Mouse (Mus musculus) MEL (cell line): ENCODE measurements around the gene Erf. TPM values are rescaled to one million over a fixed set of nuclear protein-coding genes. Genes with fewer than 3 reads are reported as not detected.

Experiments
- DNase-seq: peaks from one replicate; pipeline ENCODE4 v3.0.0; 2011; ENCODE audit warnings: low read depth, low spot score
- H3K27ac ChIP-seq: 2 replicates; pipeline ENCODE4 v1.5.1; 2012; ENCODE audit warnings: low read depth, mild to moderate bottlenecking, control low read depth, low read length, moderate library complexity; ENCODE audit not compliant: control insufficient read depth
- H3K27me3 ChIP-seq, 2 experiments: fragments of 150-350 bp in 1 of 2; sonication (generic) in 1 of 2; 2 replicates each; pipeline ENCODE4 v1.6.1; 2012; ENCODE audit warnings: low read length in 2 of 2, mild to moderate bottlenecking in 2 of 2, improper control_type of control experiment in 1 of 2, moderate library complexity in 1 of 2; ENCODE audit not compliant: insufficient read depth in 2 of 2, control insufficient read depth in 1 of 2
- H3K36me3 ChIP-seq, 2 experiments: 2 replicates each; pipeline ENCODE4 v1.6.1; 2012 to 2014; ENCODE audit warnings: low read length in 2 of 2, improper control_type of control experiment in 1 of 2, inconsistent platforms in 1 of 2, mild to moderate bottlenecking in 1 of 2; ENCODE audit not compliant: insufficient read depth in 2 of 2, control insufficient read depth in 1 of 2
- H3K4me1 ChIP-seq, 2 experiments: fragments of 150-350 bp in 1 of 2; sonication (generic) in 1 of 2; 2 replicates each; pipeline ENCODE4 v1.6.1; 2012; ENCODE audit warnings: low read length in 2 of 2, improper control_type of control experiment in 1 of 2, mild to moderate bottlenecking in 1 of 2; ENCODE audit not compliant: insufficient read depth in 2 of 2, control insufficient read depth in 1 of 2
- H3K4me3 ChIP-seq, 2 experiments: fragments of 150-350 bp in 1 of 2; sonication (generic) in 1 of 2; 2 replicates each; pipeline ENCODE4 v1.5.1; 2012; ENCODE audit warnings: low read depth in 2 of 2, low read length in 2 of 2, mild to moderate bottlenecking in 2 of 2, moderate library complexity in 2 of 2, control low read depth in 1 of 2, improper control_type of control experiment in 1 of 2; ENCODE audit not compliant: control insufficient read depth in 1 of 2, insufficient read depth in 1 of 2
- H3K79me2 ChIP-seq: 2 replicates; pipeline ENCODE4 v1.6.1; 2012; ENCODE audit warnings: mild to moderate bottlenecking, low read length, moderate library complexity; ENCODE audit not compliant: control insufficient read depth, poor library complexity, insufficient read depth
- H3K9ac ChIP-seq: 2 replicates; pipeline ENCODE4 v1.6.1; 2012; ENCODE audit warnings: low read depth, mild to moderate bottlenecking, control low read depth, low read length, moderate library complexity; ENCODE audit not compliant: control insufficient read depth, poor library complexity, severe bottlenecking
- H3K9me3 ChIP-seq: fragments of 150-350 bp; sonication (generic); replicated peaks from 2 replicates; pipeline ENCODE4 v1.6.1; 2012; ENCODE audit warnings: mild to moderate bottlenecking, low read length, improper control_type of control experiment, moderate library complexity; ENCODE audit not compliant: insufficient read depth
- BHLHE40 ChIP-seq: IDR thresholded peaks from 2 replicates; pipeline ENCODE4 v1.6.1; 2012; ENCODE audit warnings: low read depth, mild to moderate bottlenecking, inconsistent platforms, low read length, improper control_type of control experiment, borderline replicate concordance
- CHD1 ChIP-seq: IDR thresholded peaks from 2 replicates; pipeline ENCODE4 v1.6.1; 2012; ENCODE audit warnings: low read depth, mild to moderate bottlenecking, inconsistent platforms, low read length, improper control_type of control experiment
- CHD2 ChIP-seq: IDR thresholded peaks from 2 replicates; pipeline ENCODE4 v1.6.1; 2011; ENCODE audit warnings: low read length, improper control_type of control experiment
- CTCF ChIP-seq, 3 experiments: IDR thresholded peaks in 2 of 3; conservative IDR thresholded peaks in 1 of 3; 2 replicates each; pipeline ENCODE4 v1.5.1; 2011 to 2012; ENCODE audit warnings: low read length in 3 of 3, low read depth in 2 of 3, mild to moderate bottlenecking in 2 of 3, improper control_type of control experiment in 1 of 3, inconsistent platforms in 1 of 3, mixed read lengths in 1 of 3, moderate library complexity in 1 of 3; ENCODE audit not compliant: control insufficient read depth in 1 of 3, insufficient read depth in 1 of 3, poor library complexity in 1 of 3, severe bottlenecking in 1 of 3
- E2F4 ChIP-seq: IDR thresholded peaks from 2 replicates; pipeline ENCODE4 v1.6.1; 2011; ENCODE audit warnings: low read depth, low read length, improper control_type of control experiment, borderline replicate concordance
- ELF1 ChIP-seq: IDR thresholded peaks from 2 replicates; pipeline ENCODE4 v1.6.1; 2014; ENCODE audit warnings: low read depth, mild to moderate bottlenecking, inconsistent platforms, low read length, improper control_type of control experiment, moderate library complexity
- EP300 ChIP-seq, 2 experiments: IDR thresholded peaks; 2 replicates each; pipeline ENCODE4 v1.6.1; 2011; ENCODE audit warnings: improper control_type of control experiment in 2 of 2, low read length in 2 of 2, low read depth in 1 of 2, mild to moderate bottlenecking in 1 of 2
- ETS1 ChIP-seq: IDR thresholded peaks from 2 replicates; pipeline ENCODE4 v1.6.1; 2012; ENCODE audit warnings: low read depth, mild to moderate bottlenecking, inconsistent platforms, low read length, improper control_type of control experiment, moderate library complexity
- GABPA ChIP-seq: IDR thresholded peaks from 2 replicates; pipeline ENCODE4 v1.6.1; 2012; ENCODE audit warnings: low read depth, mild to moderate bottlenecking, inconsistent platforms, low read length, improper control_type of control experiment, moderate library complexity
- GATA1 ChIP-seq: IDR thresholded peaks from 2 replicates; pipeline ENCODE4 v1.6.1; 2011; ENCODE audit warnings: low read depth, low read length, improper control_type of control experiment
- HCFC1 ChIP-seq: IDR thresholded peaks from 2 replicates; pipeline ENCODE4 v1.6.1; 2012; ENCODE audit warnings: low read depth, mild to moderate bottlenecking, inconsistent platforms, low read length, improper control_type of control experiment, moderate library complexity
- JUND ChIP-seq: IDR thresholded peaks from 2 replicates; pipeline ENCODE4 v1.6.1; 2011; ENCODE audit warnings: low read depth, mild to moderate bottlenecking, improper control_type of control experiment, low read length
- KAT2A ChIP-seq: conservative IDR thresholded peaks from 2 replicates; pipeline ENCODE4 v1.6.1; 2012; ENCODE audit warnings: low read depth, low read length, improper control_type of control experiment, inconsistent platforms
- MAFK ChIP-seq: IDR thresholded peaks from 2 replicates; pipeline ENCODE4 v1.6.1; 2011; ENCODE audit warnings: low read depth, mild to moderate bottlenecking, low read length, improper control_type of control experiment, borderline replicate concordance
- MAZ ChIP-seq: IDR thresholded peaks from 2 replicates; pipeline ENCODE4 v1.6.1; 2012; ENCODE audit warnings: low read depth, mild to moderate bottlenecking, inconsistent platforms, low read length, improper control_type of control experiment
- MEF2A ChIP-seq: IDR thresholded peaks from 2 replicates; pipeline ENCODE4 v1.6.1; 2014; ENCODE audit warnings: low read depth, mild to moderate bottlenecking, inconsistent platforms, low read length, improper control_type of control experiment; ENCODE audit not compliant: poor library complexity, insufficient replicate concordance, severe bottlenecking; ENCODE audit errors: extremely low read depth
- MYB ChIP-seq: IDR thresholded peaks from 2 replicates; pipeline ENCODE4 v1.6.1; 2011; ENCODE audit warnings: mild to moderate bottlenecking, low read depth, low read length, improper control_type of control experiment
- MYC ChIP-seq: IDR thresholded peaks from 2 replicates; pipeline ENCODE4 v1.6.1; 2011; ENCODE audit warnings: low read depth, mild to moderate bottlenecking, low read length, improper control_type of control experiment, moderate library complexity
- NRF1 ChIP-seq: IDR thresholded peaks from 2 replicates; pipeline ENCODE4 v1.6.1; 2014; ENCODE audit warnings: low read depth, mild to moderate bottlenecking, inconsistent platforms, low read length, improper control_type of control experiment, moderate library complexity; ENCODE audit not compliant: poor library complexity, insufficient read depth, severe bottlenecking
- POLR2A ChIP-seq, 2 experiments: IDR thresholded peaks; 2 replicates each; pipeline ENCODE4 v1.6.1; 2011 to 2012; ENCODE audit warnings: low read length in 2 of 2, mild to moderate bottlenecking in 2 of 2, control low read depth in 1 of 2, improper control_type of control experiment in 1 of 2, low read depth in 1 of 2, moderate library complexity in 1 of 2; ENCODE audit not compliant: control insufficient read depth in 1 of 2, insufficient read depth in 1 of 2, poor library complexity in 1 of 2
- POLR2AphosphoS2 ChIP-seq: IDR thresholded peaks from 2 replicates; pipeline ENCODE4 v1.6.1; 2011; ENCODE audit warnings: low read length, improper control_type of control experiment
- POLR2AphosphoS5 ChIP-seq: IDR thresholded peaks from 2 replicates; pipeline ENCODE4 v1.6.1; 2012; ENCODE audit warnings: low read depth, borderline replicate concordance, mild to moderate bottlenecking, inconsistent platforms, low read length, moderate library complexity, mixed read lengths
- RAD21 ChIP-seq: IDR thresholded peaks from 2 replicates; pipeline ENCODE4 v1.6.1; 2011; ENCODE audit warnings: mild to moderate bottlenecking, low read depth, low read length, improper control_type of control experiment
- RCOR1 ChIP-seq: IDR thresholded peaks from 2 replicates; pipeline ENCODE4 v1.6.1; 2012; ENCODE audit warnings: low read depth, mild to moderate bottlenecking, inconsistent platforms, low read length, improper control_type of control experiment
- SIN3A ChIP-seq: IDR thresholded peaks from 2 replicates; pipeline ENCODE4 v1.6.1; 2012; ENCODE audit warnings: low read length, improper control_type of control experiment, inconsistent platforms
- SMC3 ChIP-seq: IDR thresholded peaks from 2 replicates; pipeline ENCODE4 v1.6.1; 2011; ENCODE audit warnings: low read depth, low read length, improper control_type of control experiment
- TAL1 ChIP-seq: IDR thresholded peaks from 2 replicates; pipeline ENCODE4 v1.6.1; 2012; ENCODE audit warnings: mild to moderate bottlenecking, inconsistent platforms, low read length, moderate library complexity, mixed read lengths
- TBP ChIP-seq: IDR thresholded peaks from 2 replicates; pipeline ENCODE4 v1.8.0; 2011; ENCODE audit warnings: low read depth, low read length, improper control_type of control experiment
- TCF12 ChIP-seq: IDR thresholded peaks from 2 replicates; pipeline ENCODE4 v1.6.1; 2014; ENCODE audit warnings: low read depth, mild to moderate bottlenecking, inconsistent platforms, low read length, improper control_type of control experiment, moderate library complexity
- UBTF ChIP-seq: IDR thresholded peaks from 2 replicates; pipeline ENCODE4 v1.6.1; 2012; ENCODE audit warnings: low read depth, mild to moderate bottlenecking, inconsistent platforms, low read length, improper control_type of control experiment, moderate library complexity, borderline replicate concordance; ENCODE audit not compliant: insufficient read depth
- USF1 ChIP-seq: IDR thresholded peaks from 2 replicates; pipeline ENCODE4 v1.6.1; 2014; ENCODE audit warnings: low read depth, mild to moderate bottlenecking, inconsistent platforms, low read length, improper control_type of control experiment, moderate library complexity
- USF2 ChIP-seq, 2 experiments: IDR thresholded peaks; 2 replicates each; pipeline ENCODE4 v1.6.1; 2011 to 2012; ENCODE audit warnings: improper control_type of control experiment in 2 of 2, low read length in 2 of 2, borderline replicate concordance in 1 of 2, inconsistent platforms in 1 of 2, low read depth in 1 of 2, mild to moderate bottlenecking in 1 of 2; ENCODE audit not compliant: insufficient read depth in 1 of 2
- ZKSCAN1 ChIP-seq: IDR thresholded peaks from 2 replicates; pipeline ENCODE4 v1.6.1; 2012; ENCODE audit warnings: low read depth, mild to moderate bottlenecking, inconsistent platforms, low read length, improper control_type of control experiment, moderate library complexity
- ZMIZ1 ChIP-seq: IDR thresholded peaks from 2 replicates; pipeline ENCODE4 v1.6.1; 2012; ENCODE audit warnings: low read depth, mild to moderate bottlenecking, inconsistent platforms, low read length, improper control_type of control experiment, moderate library complexity
- ZNF384 ChIP-seq: IDR thresholded peaks from 2 replicates; pipeline ENCODE4 v1.6.1; 2012; ENCODE audit warnings: low read depth, mild to moderate bottlenecking, inconsistent platforms, low read length, improper control_type of control experiment
- polyA plus RNA-seq, 2 experiments: library from polyadenylated mRNA; stranded (reverse) in 1 of 2; unstranded in 1 of 2; fragments of >175 nt in 1 of 2; fragments of >200 nt in 1 of 2; gene quantifications; 2 replicates each; pipeline versions ENCODE4 v1.2.1 to v1.2.4; 2012; ENCODE audit warnings: low replicate concordance in 2 of 2, low read depth in 1 of 2; ENCODE audit not compliant: insufficient read length in 2 of 2, insufficient read depth in 1 of 2, missing spikeins in 1 of 2
- total RNA-seq: library from RNA; depleted of rRNA; stranded (reverse); fragments of 300-350 nt; gene quantifications from 2 replicates; pipeline ENCODE4 v1.2.3, GENCODE M21; 2012

Gene Erf
- total and polyA plus RNA-seq, 3 experiments = 24.6 to 33.2 TPM; not detected in 1

- peaks cover 0 to 7% of the 10 kb centered on the region in 2 experiments; a peak in 3 of 4 replicates for H3K4me1 ChIP-seq
- peak; percentile 80 for DNase-seq
- TF ChIP-seq POLR2AphosphoS5 (no peak), ZNF384 (no peak), ELF1 (no peak), SMC3 (no peak), TAL1 (no peak), MAFK (no peak), JUND (no peak), E2F4 (no peak), RAD21 (no peak), CTCF (IDR thresholded peaks at IDR 0.05 in 2 of 3, conservative IDR thresholded peaks at IDR 0.05 in 1 of 3; ENCODE audit: control insufficient read depth in 1 of 3, insufficient read depth in 1 of 3, low read depth in 2 of 3, low read length in 3 of 3, poor library complexity in 1 of 3, severe bottlenecking in 1 of 3) (no peak), SIN3A (peak; percentile 29), USF1 (0 out of 2 replicates have a peak, but pooled peaks have one; percentile 1), BHLHE40 (no peak), ZMIZ1 (no peak), MYB (no peak), MEF2A (no peak), HCFC1 (peak; percentile 53; the same call in 1 of the 2 replicates), NRF1 (no peak), UBTF (0 out of 2 replicates have a peak, but pooled peaks have one; percentile 38), POLR2AphosphoS2 (no peak), CHD1 (no peak), ZKSCAN1 (no peak), TCF12 (no peak), USF2 (IDR thresholded peaks at IDR 0.05; ENCODE audit: borderline replicate concordance in 1 of 2, insufficient read depth in 1 of 2, low read depth in 1 of 2, low read length in 2 of 2) (no peak), TBP (no peak), MYC (no peak), MAZ (peak; percentile 69), KAT2A (no peak; the same call in 1 of the 2 replicates), ETS1 (peak; percentile 10; the same call in 1 of the 2 replicates), GABPA (no peak), RCOR1 (no peak), EP300 (IDR thresholded peaks at IDR 0.05; ENCODE audit: low read depth in 1 of 2, low read length in 2 of 2) (peak in 1 of 2 experiments; percentile 3; a peak in 1 of 4 replicates), CHD2 (no peak), GATA1 (no peak), POLR2A (IDR thresholded peaks at IDR 0.05; ENCODE audit: control insufficient read depth in 1 of 2, insufficient read depth in 1 of 2, low read depth in 1 of 2, low read length in 2 of 2, poor library complexity in 1 of 2) (no peak)
These were observed 1.0 kb downstream of the Erf start for GRCm38 (mm10) chr7:25249314-25250140.

More at GRCm38 (mm10) chr7:25249314-25250140, 1.0 kb downstream of the Erf start:
- Histone ChIP-seq H3K9me3 (no peaks in the 10 kb centered on the region), H3K79me2 (peaks cover 32% of the 10 kb centered on the region), H3K4me3 (peak overlapping the region; percentile 88 to 99), H3K36me3 (peaks cover 0 to 2% of the 10 kb centered on the region in 2 experiments; a peak in 3 of 4 replicates), H3K27me3 (no peaks in the 10 kb centered on the region), H3K27ac (peak overlapping the region; percentile 79), H3K9ac (peak overlapping the region; percentile 88)
